19 mouse cellular contexts compared by ENCODE assay signal in genomic region chr5:46186908-46187307, GRCm38 (mm10).
"Had no signal": no experiment of that assay in that cellular context is flagged by ENCODE, and none has a peak within 500 bp of the region (broad histone marks: within the 10 kb centered on the region; RNA-seq: fewer than 3 reads in every experiment).

No protein-coding gene starts in this region.

- H3K36me3 ChIP-seq: kidney, embryonic 15.5 days; liver, embryonic 13.5 days; midbrain, embryonic 12.5 days; neural tube, embryonic 13.5 days had no signal

- H3K9ac ChIP-seq: kidney, embryonic 15.5 days; liver, embryonic 13.5 days; midbrain, embryonic 12.5 days; neural tube, embryonic 13.5 days had no signal

- ATAC-seq: midbrain, embryonic 16.5 days had no signal

- H3K4me3 ChIP-seq: kidney, embryonic 15.5 days; left cerebral cortex, adult 2 months; liver, embryonic 13.5 days; midbrain, embryonic 12.5 days; myocyte; neural tube, embryonic 13.5 days had no signal

- H3K4me2 ChIP-seq: kidney, embryonic 15.5 days; liver, embryonic 13.5 days; midbrain, embryonic 12.5 days; neural tube, embryonic 13.5 days had no signal

- H3K27ac ChIP-seq: kidney, embryonic 15.5 days; left cerebral cortex, adult 2 months; liver, embryonic 13.5 days; midbrain, embryonic 12.5 days; neural tube, embryonic 13.5 days had no signal

- H3K27me3 ChIP-seq: kidney, embryonic 15.5 days; liver, embryonic 13.5 days; midbrain, embryonic 12.5 days; neural tube, embryonic 13.5 days had no signal

- H3K9me3 ChIP-seq: kidney, embryonic 15.5 days; liver, embryonic 13.5 days; midbrain, embryonic 12.5 days; neural tube, embryonic 13.5 days had no signal

- H3K4me1 ChIP-seq: kidney, embryonic 15.5 days; liver, embryonic 13.5 days; midbrain, embryonic 12.5 days; neural tube, embryonic 13.5 days had no signal

- DNase-seq: kidney, postnatal 10 days; kidney, postnatal 36 days; layer of hippocampus, postnatal 36 days; liver, embryonic 13.5 days; lung, adult 2 months; lung, postnatal 14 days; lung, postnatal 4 days; retina, postnatal 1 day; right cerebral cortex, postnatal 25 days; spleen, adult 18-20 months; thymus, adult 2 months; thymus, postnatal 14 days; thymus, postnatal 4 days had no signal
